20 mouse cellular contexts compared by ENCODE assay signal in genomic region chr3:63836937-63837632, GRCm38 (mm10).
DNase-seq lines count a peak whose midpoint lies in the region; ATAC-seq lines count a peak whose summit lies in the region.
"Had no signal": no experiment of that assay in that cellular context is flagged by ENCODE, and none has a peak within 500 bp of the region (broad histone marks: within the 10 kb centered on the region; RNA-seq: fewer than 3 reads in every experiment).

No protein-coding gene starts in this region.

- intact Hi-C loops in heart, postnatal 10 days (cut with DNase I), result no loop called here

- ATAC-seq in heart, embryonic 12.5 days (ENCODE audit: insufficient number of reproducible peaks, low FRiP score), result no peak
- ATAC-seq in midbrain, embryonic 11.5 days (ENCODE audit: low FRiP score), result no peak
- ATAC-seq in midbrain, embryonic 13.5 days, result no peak
- peak; percentile 36 for ATAC-seq in intestine, embryonic 15.5 days
- ATAC-seq in neural tube, embryonic 15.5 days (ENCODE audit: low FRiP score), result peak; percentile 12; the same call in 1 of the 2 replicates

- no peaks in the 10 kb centered on the region for H3K27me3 ChIP-seq in heart, embryonic 12.5 days (replicated peaks)
- no peaks in the 10 kb centered on the region for H3K27me3 ChIP-seq in midbrain, embryonic 11.5 days (ENCODE audit: control insufficient read depth, insufficient read depth, low read length)
- H3K27me3 ChIP-seq in midbrain, embryonic 13.5 days, result no peaks in the 10 kb centered on the region
- H3K27me3 ChIP-seq in intestine, embryonic 15.5 days (replicated peaks), result no peaks in the 10 kb centered on the region
- H3K27me3 ChIP-seq in neural tube, embryonic 15.5 days (replicated peaks), result no peaks in the 10 kb centered on the region
- H3K27me3 ChIP-seq: embryonic facial prominence, embryonic 15.5 days; neural tube, embryonic 13.5 days had no signal

- no peaks in the 10 kb centered on the region for H3K36me3 ChIP-seq in heart, embryonic 12.5 days
- no peaks in the 10 kb centered on the region for H3K36me3 ChIP-seq in midbrain, embryonic 11.5 days (ENCODE audit: control insufficient read depth, insufficient read depth, low read length)
- H3K36me3 ChIP-seq in midbrain, embryonic 13.5 days, result no peaks in the 10 kb centered on the region
- no peaks in the 10 kb centered on the region for H3K36me3 ChIP-seq in intestine, embryonic 15.5 days
- H3K36me3 ChIP-seq in neural tube, embryonic 15.5 days, result no peaks in the 10 kb centered on the region
- H3K36me3 ChIP-seq: embryonic facial prominence, embryonic 15.5 days; heart, embryonic 10.5 days; neural tube, embryonic 13.5 days had no signal

- no peaks in the 10 kb centered on the region for H3K4me1 ChIP-seq in heart, embryonic 12.5 days (replicated peaks)
- peaks cover 10% of the 10 kb centered on the region for H3K4me1 ChIP-seq in midbrain, embryonic 11.5 days (ENCODE audit: control insufficient read depth, insufficient read depth, low read length)
- H3K4me1 ChIP-seq in midbrain, embryonic 13.5 days (replicated peaks), result peaks cover 15% of the 10 kb centered on the region
- H3K4me1 ChIP-seq in intestine, embryonic 15.5 days (replicated peaks), result 0 out of 2 replicates have a peak, but pooled peaks cover 2% of the 10 kb centered on the region
- H3K4me1 ChIP-seq in neural tube, embryonic 15.5 days, result peaks cover 7% of the 10 kb centered on the region; the same call in 1 of the 2 replicates
- H3K4me1 ChIP-seq: embryonic facial prominence, embryonic 15.5 days; heart, embryonic 10.5 days had no signal

- WGBS in heart, embryonic 12.5 days, result 87% methylated on average over 8 of the region's 8 CpGs
- 91% methylated on average over 8 of the region's 8 CpGs for WGBS in midbrain, embryonic 11.5 days
- WGBS in midbrain, embryonic 13.5 days, result 77% methylated on average over 8 of the region's 8 CpGs
- WGBS in intestine, embryonic 15.5 days, result 64% methylated on average over 8 of the region's 8 CpGs
- 39% methylated on average over 8 of the region's 8 CpGs for WGBS in neural tube, embryonic 15.5 days

- no peak overlapping the region for H3K4me3 ChIP-seq in heart, embryonic 12.5 days
- no peak overlapping the region for H3K4me3 ChIP-seq in midbrain, embryonic 11.5 days (ENCODE audit: low read depth, low read length)
- H3K4me3 ChIP-seq in midbrain, embryonic 13.5 days (replicated peaks), result no peak overlapping the region
- H3K4me3 ChIP-seq in intestine, embryonic 15.5 days (replicated peaks), result no peak overlapping the region
- no peak overlapping the region for H3K4me3 ChIP-seq in neural tube, embryonic 15.5 days (replicated peaks)
- H3K4me3 ChIP-seq: embryonic facial prominence, embryonic 15.5 days; heart, embryonic 10.5 days; left cerebral cortex, adult 2 months; neural tube, embryonic 13.5 days had no signal

- H3K4me2 ChIP-seq in heart, embryonic 12.5 days, result no peak overlapping the region
- no peak overlapping the region for H3K4me2 ChIP-seq in midbrain, embryonic 11.5 days
- H3K4me2 ChIP-seq in midbrain, embryonic 13.5 days (replicated peaks), result no peak overlapping the region
- H3K4me2 ChIP-seq in intestine, embryonic 15.5 days (replicated peaks), result no peak overlapping the region
- H3K4me2 ChIP-seq in neural tube, embryonic 15.5 days, result no peak overlapping the region
- H3K4me2 ChIP-seq: embryonic facial prominence, embryonic 15.5 days; hindbrain, embryonic 14.5 days; liver, embryonic 11.5 days; neural tube, embryonic 13.5 days had no signal

- no peaks in the 10 kb centered on the region for H3K9me3 ChIP-seq in heart, embryonic 12.5 days (replicated peaks)
- H3K9me3 ChIP-seq in midbrain, embryonic 11.5 days (ENCODE audit: control insufficient read depth, low read length), result no peaks in the 10 kb centered on the region
- H3K9me3 ChIP-seq in midbrain, embryonic 13.5 days, result no peaks in the 10 kb centered on the region
- no peaks in the 10 kb centered on the region for H3K9me3 ChIP-seq in intestine, embryonic 15.5 days
- H3K9me3 ChIP-seq in neural tube, embryonic 15.5 days (replicated peaks), result no peaks in the 10 kb centered on the region
- H3K9me3 ChIP-seq: embryonic facial prominence, embryonic 15.5 days; heart, embryonic 10.5 days; neural tube, embryonic 13.5 days had no signal

- DNase-seq in heart, postnatal 10 days, result peak; percentile 3 to 13
- peak; percentile 61 for DNase-seq in midbrain, embryonic 11.5 days (ENCODE audit: low spot score, missing footprints)
- DNase-seq in adrenal gland, postnatal 14 days, result no peak
- DNase-seq: adrenal gland, adult 2 months; cerebellum, adult 11 months; cerebellum, postnatal 10 days; kidney, adult 11 months; kidney, postnatal 25 days; left cerebral cortex, postnatal 4 days; lung, adult 18-20 months had no signal

- no peak overlapping the region for H3K9ac ChIP-seq in heart, embryonic 12.5 days
- H3K9ac ChIP-seq in midbrain, embryonic 11.5 days (ENCODE audit: low read length), result no peak overlapping the region
- H3K9ac ChIP-seq in midbrain, embryonic 13.5 days (replicated peaks), result no peak overlapping the region
- H3K9ac ChIP-seq in intestine, embryonic 15.5 days, result no peak overlapping the region
- H3K9ac ChIP-seq in neural tube, embryonic 15.5 days (replicated peaks), result no peak overlapping the region
- H3K9ac ChIP-seq: embryonic facial prominence, embryonic 15.5 days; hindbrain, embryonic 14.5 days; neural tube, embryonic 13.5 days had no signal

- no peak overlapping the region for H3K27ac ChIP-seq in heart, embryonic 12.5 days (ENCODE audit: poor library complexity, severe bottlenecking)
- no peak overlapping the region for H3K27ac ChIP-seq in midbrain, embryonic 11.5 days (ENCODE audit: low read depth, low read length)
- H3K27ac ChIP-seq in midbrain, embryonic 13.5 days, result no peak overlapping the region
- H3K27ac ChIP-seq in intestine, embryonic 15.5 days, result 0 out of 2 replicates have a peak overlapping the region, but pooled peaks have one; percentile 32
- H3K27ac ChIP-seq in neural tube, embryonic 15.5 days (replicated peaks), result no peak overlapping the region
- H3K27ac ChIP-seq: embryonic facial prominence, embryonic 15.5 days; heart, embryonic 10.5 days; hindbrain, embryonic 14.5 days; left cerebral cortex, adult 2 months; neural tube, embryonic 13.5 days had no signal

Comparison
In these comparisons a context has a peak if more than half of its experiments do, and no peak if none do; other contexts are left out.
1. ATAC-seq: peak in intestine, embryonic 15.5 days (single experiment) and neural tube, embryonic 15.5 days (single experiment); none in heart, embryonic 12.5 days (single experiment), midbrain, embryonic 11.5 days (single experiment) and midbrain, embryonic 13.5 days (single experiment).